10 mouse cellular contexts compared by ENCODE assay signal in genomic region chr6:115915601-115916445, GRCm38 (mm10). TPM values are rescaled to one million over a fixed set of nuclear protein-coding genes. Genes with fewer than 3 reads are reported as not detected.
DNase-seq lines count a peak whose midpoint lies in the region; ATAC-seq lines count a peak whose summit lies in the region.
"Had no signal": no experiment of that assay in that cellular context is flagged by ENCODE, and none has a peak within 500 bp of the region (broad histone marks: within the 10 kb centered on the region; RNA-seq: fewer than 3 reads in every experiment).

No protein-coding gene starts in this region.

- 67% methylated on average over 17 of the region's 17 CpGs for WGBS in hindbrain, embryonic 15.5 days
- WGBS in hindbrain, embryonic 10.5 days, result 85% methylated on average over 17 of the region's 17 CpGs
- WGBS in forebrain, embryonic 13.5 days, result 68% methylated on average over 17 of the region's 17 CpGs

- H3K4me1 ChIP-seq in hindbrain, embryonic 15.5 days (replicated peaks), result peaks cover 24% of the 10 kb centered on the region
- H3K4me1 ChIP-seq in hindbrain, embryonic 10.5 days (replicated peaks), result 0 out of 2 replicates have a peak, but pooled peaks cover 10% of the 10 kb centered on the region
- H3K4me1 ChIP-seq in forebrain, embryonic 13.5 days, result peaks cover 41% of the 10 kb centered on the region

- ATAC-seq in hindbrain, embryonic 15.5 days (ENCODE audit: low FRiP score, low read depth), result no peak
- no peak for ATAC-seq in forebrain, embryonic 13.5 days

- no peak overlapping the region for H3K4me3 ChIP-seq in hindbrain, embryonic 15.5 days
- H3K4me3 ChIP-seq in hindbrain, embryonic 10.5 days, result no peak overlapping the region
- no peak overlapping the region for H3K4me3 ChIP-seq in forebrain, embryonic 13.5 days

- no peaks in the 10 kb centered on the region for H3K36me3 ChIP-seq in hindbrain, embryonic 15.5 days
- peaks cover 46% of the 10 kb centered on the region for H3K36me3 ChIP-seq in hindbrain, embryonic 10.5 days
- H3K36me3 ChIP-seq in forebrain, embryonic 13.5 days (ENCODE audit: poor library complexity, severe bottlenecking), result peaks cover 11% of the 10 kb centered on the region; the same call in 1 of the 2 replicates

- no peaks in the 10 kb centered on the region for H3K27me3 ChIP-seq in hindbrain, embryonic 15.5 days
- H3K27me3 ChIP-seq in hindbrain, embryonic 10.5 days (ENCODE audit: insufficient read depth, poor library complexity, severe bottlenecking), result no peaks in the 10 kb centered on the region
- H3K27me3 ChIP-seq in forebrain, embryonic 13.5 days, result no peaks in the 10 kb centered on the region

- no peaks in the 10 kb centered on the region for H3K9me3 ChIP-seq in hindbrain, embryonic 15.5 days
- no peaks in the 10 kb centered on the region for H3K9me3 ChIP-seq in hindbrain, embryonic 10.5 days
- no peaks in the 10 kb centered on the region for H3K9me3 ChIP-seq in forebrain, embryonic 13.5 days (replicated peaks)

- H3K27ac ChIP-seq in hindbrain, embryonic 15.5 days (replicated peaks), result peak overlapping the region; percentile 58
- H3K27ac ChIP-seq in hindbrain, embryonic 10.5 days, result no peak overlapping the region
- peak overlapping the region; percentile 84 for H3K27ac ChIP-seq in forebrain, embryonic 13.5 days

- no peak for DNase-seq in hindbrain, embryonic 10.5 days (ENCODE audit: low spot score)
- DNase-seq in cerebellum, adult 18-20 months, result peak; percentile 69
- DNase-seq in left cerebral cortex, adult 9 months (ENCODE audit: low spot score in 2 of 2), result peak; percentile 62 to 77
- DNase-seq in natural killer cell, adult 2 months (ENCODE audit: low spot score in 2 of 2), result no peak
- no peak for DNase-seq in layer of hippocampus, adult 8-10 months (ENCODE audit: low spot score in 2 of 2)
- no peak for DNase-seq in spleen, postnatal 4 days (ENCODE audit: low spot score in 2 of 2)
- DNase-seq: lung, postnatal 10 days had no signal

- no peak overlapping the region for H3K9ac ChIP-seq in hindbrain, embryonic 15.5 days
- no peak overlapping the region for H3K9ac ChIP-seq in forebrain, embryonic 13.5 days

- no peak overlapping the region for H3K4me2 ChIP-seq in hindbrain, embryonic 15.5 days
- no peak overlapping the region for H3K4me2 ChIP-seq in forebrain, embryonic 13.5 days

RNA-seq across cellular contexts. Expression of gene Rho, which starts 15.7 kb away (rescaled TPM):
- polyA plus RNA-seq in hindbrain, embryonic 15.5 days (2015; fragmentation: Nextera tagmentation; extraction: Ambion mirVana), result 0.64 and 0.68 TPM in 2 replicates
- polyA plus RNA-seq in hindbrain, embryonic 10.5 days (2016; fragmentation: Nextera tagmentation; extraction: Ambion mirVana), result 0.20 and 0.37 TPM in 2 replicates
- 0.10 and 0.17 TPM in 2 replicates for polyA plus RNA-seq in forebrain, embryonic 13.5 days (2015; fragmentation: Nextera tagmentation; extraction: Ambion mirVana)
- 1 to 10 TPM in 1 of 4 experiments, under 1 TPM in 3; 0.45 to 1.7 (median 0.72) TPM for total RNA-seq in layer of hippocampus, adult 8-10 months (2022)

RNA-seq across cellular contexts. Expression of gene H1foo, which starts 28.9 kb away (rescaled TPM):
- not detected in 2 replicates for polyA plus RNA-seq in hindbrain, embryonic 15.5 days (2015; fragmentation: Nextera tagmentation; extraction: Ambion mirVana)
- not detected in 2 replicates for polyA plus RNA-seq in hindbrain, embryonic 10.5 days (2016; fragmentation: Nextera tagmentation; extraction: Ambion mirVana)
- not detected in 2 replicates for polyA plus RNA-seq in forebrain, embryonic 13.5 days (2015; fragmentation: Nextera tagmentation; extraction: Ambion mirVana)
- not detected for total RNA-seq in layer of hippocampus, adult 8-10 months (2022)
- total RNA-seq: ES-E14 had no signal

Comparison
In these comparisons a context has a peak if more than half of its experiments do, and no peak if none do; other contexts are left out.
1. DNase-seq: peak in cerebellum, adult 18-20 months (2 of 2) and left cerebral cortex, adult 9 months (2 of 2); none in hindbrain, embryonic 10.5 days (single experiment), natural killer cell, adult 2 months (0 of 2), layer of hippocampus, adult 8-10 months (0 of 2) and spleen, postnatal 4 days (0 of 2).